Mouse (Mus musculus) liver, embryonic 14.5 days (tissue): ENCODE measurements around the gene Bspry.

Experiments
- CTCF ChIP-seq: IDR thresholded peaks from 2 replicates; pipeline ENCODE4 v1.5.1; 2016; ENCODE audit warnings: antibody characterized with exemption, low read depth, control low read depth
- EP300 ChIP-seq: IDR thresholded peaks from 2 replicates; pipeline ENCODE4 v1.6.1; 2016; ENCODE audit warnings: antibody characterized with exemption, low read depth

GRCm38 (mm10) chr4:62517046-62517445 lies 37.2 kb downstream of the Bspry start:
- TF ChIP-seq CTCF (no peak), EP300 (no peak)
